In the genomic region with DNA sequence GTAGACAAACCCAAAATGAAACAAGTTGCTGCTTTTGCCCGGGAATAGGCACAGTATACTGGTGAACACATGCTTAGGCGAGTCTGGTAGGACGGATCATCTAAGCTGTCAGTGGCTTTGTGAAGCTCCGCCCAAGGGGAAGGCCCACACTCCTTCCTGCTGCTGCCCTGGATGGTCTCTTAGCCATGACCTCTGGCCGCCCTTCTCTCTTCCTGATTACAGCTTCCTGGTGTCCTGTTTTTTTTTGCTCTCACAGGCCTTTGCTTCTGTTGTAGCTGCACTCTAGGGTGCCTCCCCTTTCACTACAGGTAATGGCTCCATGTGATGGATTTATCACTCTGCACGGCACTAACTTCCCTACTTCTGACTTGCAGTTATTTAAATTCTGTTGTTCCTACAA, we compare ENCODE assay signal across 11 mouse cellular contexts.
A peak's percentile ranks its signal among the peaks of the same experiment; 100 is the strongest.
DNase-seq lines count a peak whose midpoint lies in the region; ATAC-seq and TF ChIP-seq lines count a peak whose summit lies in the region.
"Had no signal": no experiment of that assay in that cellular context is flagged by ENCODE, and none has a peak within 500 bp of the region (broad histone marks: within the 10 kb centered on the region; RNA-seq: fewer than 3 reads in every experiment).

No protein-coding gene starts in this region.

- no peak overlapping the region for H3K27ac ChIP-seq in stomach, embryonic 14.5 days (ENCODE audit: low read length)
- H3K27ac ChIP-seq in stomach, postnatal 0 days (replicated peaks) = no peak overlapping the region
- 0 out of 2 replicates have a peak overlapping the region, but pooled peaks have one; percentile 25 for H3K27ac ChIP-seq in liver, embryonic 11.5 days (ENCODE audit: low read depth, low read length)
- H3K27ac ChIP-seq: hindbrain, embryonic 15.5 days had no signal

- H3K9ac ChIP-seq in stomach, embryonic 14.5 days (replicated peaks; ENCODE audit: low read depth, low read length) = no peak overlapping the region
- no peak overlapping the region for H3K9ac ChIP-seq in stomach, postnatal 0 days (ENCODE audit: low read length)
- no peak overlapping the region for H3K9ac ChIP-seq in liver, embryonic 11.5 days (ENCODE audit: low read depth, low read length)
- H3K9ac ChIP-seq: hindbrain, embryonic 15.5 days had no signal

- no peaks in the 10 kb centered on the region for H3K36me3 ChIP-seq in stomach, embryonic 14.5 days (ENCODE audit: control insufficient read depth, insufficient read depth, low read length)
- no peaks in the 10 kb centered on the region for H3K36me3 ChIP-seq in stomach, postnatal 0 days (ENCODE audit: control insufficient read depth, insufficient read depth, low read length)
- no peaks in the 10 kb centered on the region for H3K36me3 ChIP-seq in liver, embryonic 11.5 days (ENCODE audit: control insufficient read depth, insufficient read depth, low read length)
- H3K36me3 ChIP-seq: hindbrain, embryonic 15.5 days had no signal

- H3K27me3 ChIP-seq in stomach, embryonic 14.5 days (ENCODE audit: control insufficient read depth, insufficient read depth, low read length) = no peaks in the 10 kb centered on the region
- H3K27me3 ChIP-seq in stomach, postnatal 0 days (ENCODE audit: control insufficient read depth, insufficient read depth, low read length) = no peaks in the 10 kb centered on the region
- no peaks in the 10 kb centered on the region for H3K27me3 ChIP-seq in liver, embryonic 11.5 days (replicated peaks; ENCODE audit: control insufficient read depth, insufficient read depth, low read length)
- H3K27me3 ChIP-seq: hindbrain, embryonic 15.5 days had no signal

- no peaks in the 10 kb centered on the region for H3K9me3 ChIP-seq in stomach, embryonic 14.5 days (ENCODE audit: control insufficient read depth, low read depth, low read length)
- H3K9me3 ChIP-seq in stomach, postnatal 0 days (ENCODE audit: control insufficient read depth, low read length) = no peaks in the 10 kb centered on the region
- H3K9me3 ChIP-seq in liver, embryonic 11.5 days (ENCODE audit: control insufficient read depth, low read length) = no peaks in the 10 kb centered on the region
- H3K9me3 ChIP-seq: hindbrain, embryonic 15.5 days had no signal

- peaks cover 9% of the 10 kb centered on the region; the same call in 1 of the 2 replicates for H3K4me1 ChIP-seq in stomach, embryonic 14.5 days (ENCODE audit: control insufficient read depth, insufficient read depth, low read length)
- H3K4me1 ChIP-seq in stomach, postnatal 0 days (replicated peaks; ENCODE audit: control insufficient read depth, insufficient read depth) = 0 out of 2 replicates have a peak, but pooled peaks cover 2% of the 10 kb centered on the region
- H3K4me1 ChIP-seq in liver, embryonic 11.5 days (replicated peaks; ENCODE audit: control insufficient read depth, insufficient read depth, low read length) = peaks cover 14% of the 10 kb centered on the region

- H3K4me3 ChIP-seq in stomach, embryonic 14.5 days (ENCODE audit: low read depth, low read length) = no peak overlapping the region
- no peak overlapping the region for H3K4me3 ChIP-seq in stomach, postnatal 0 days (ENCODE audit: low read depth, low read length)
- no peak overlapping the region for H3K4me3 ChIP-seq in liver, embryonic 11.5 days (ENCODE audit: low read depth, low read length)
- H3K4me3 ChIP-seq: hindbrain, embryonic 15.5 days; myocyte had no signal

- 0 out of 2 replicates have a peak, but pooled peaks have one; percentile 28 for ATAC-seq in stomach, embryonic 14.5 days (ENCODE audit: insufficient number of reproducible peaks, insufficient read depth, low FRiP score, low read depth)
- ATAC-seq in stomach, postnatal 0 days (ENCODE audit: low FRiP score, low TSS enrichment) = no peak
- peak; percentile 54 for ATAC-seq in liver, embryonic 11.5 days (replicated peaks; ENCODE audit: low FRiP score)

- no peak for TF ChIP-seq CTCF in stomach, postnatal 0 days (IDR thresholded peaks at IDR 0.05; ENCODE audit: low read depth)

- DNase-seq in stomach, postnatal 0 days (ENCODE audit: low spot score) = no peak
- peak; percentile 45 to 52 for DNase-seq in heart, postnatal 36 days
- DNase-seq in liver, embryonic 11.5 days (ENCODE audit: low spot score) = no peak
- no peak for DNase-seq in layer of hippocampus, postnatal 36 days
- no peak for DNase-seq in layer of hippocampus, postnatal 25 days (ENCODE audit: extremely low spot score in 1 of 2, low spot score in 1 of 2)
- no peak for DNase-seq in cerebellum, adult 8-10 months
- no peak for DNase-seq in layer of hippocampus, adult 11-12 months (ENCODE audit: low spot score)
- DNase-seq: cerebellum, postnatal 36 days had no signal

- intact Hi-C loops in heart, postnatal 36 days (cut with DNase I) = loop anchor here (5.0 kb wide), 2 partner anchors 69 to 196 kb away; no protein-coding TSS in a partner anchor

- no peak overlapping the region for H3K4me2 ChIP-seq in stomach, embryonic 14.5 days (replicated peaks; ENCODE audit: low read depth, low read length)
- H3K4me2 ChIP-seq in stomach, postnatal 0 days (replicated peaks; ENCODE audit: low read depth) = no peak overlapping the region
- no peak overlapping the region for H3K4me2 ChIP-seq in liver, embryonic 11.5 days
- H3K4me2 ChIP-seq: hindbrain, embryonic 15.5 days had no signal

- TF ChIP-seq EP300 in stomach, postnatal 0 days (optimal IDR thresholded peaks at IDR 0.05) = no peak

- WGBS in stomach, embryonic 14.5 days = 57% methylated on average over 6 of the region's 6 CpGs
- 59% methylated on average over 6 of the region's 6 CpGs for WGBS in stomach, postnatal 0 days
- WGBS in liver, embryonic 11.5 days = 53% methylated on average over 6 of the region's 6 CpGs

Comparison
In these comparisons a context has a peak if more than half of its experiments do, and no peak if none do; other contexts are left out.
1. DNase-seq: peak in heart, postnatal 36 days (2 of 2); none in stomach, postnatal 0 days (single experiment), liver, embryonic 11.5 days (single experiment), layer of hippocampus, postnatal 36 days (0 of 2), layer of hippocampus, postnatal 25 days (0 of 2), cerebellum, adult 8-10 months (single experiment) and layer of hippocampus, adult 11-12 months (single experiment).